Mouse (Mus musculus) small intestine, adult 2 months (tissue): ENCODE measurements around the gene Ccser1.

Experiments
- CTCF ChIP-seq: fragments of 200-500 bp; IDR thresholded peaks from 2 replicates; pipeline ENCODE4 v1.5.1; 2012; ENCODE audit warnings: low read depth, mild to moderate bottlenecking, control low read depth, inconsistent platforms, low read length, moderate library complexity, mixed read lengths; ENCODE audit not compliant: insufficient replicate concordance, insufficient read length; ENCODE audit errors: extremely low read depth
- POLR2A ChIP-seq: fragments of 200-500 bp; IDR thresholded peaks from 2 replicates; pipeline ENCODE4 v1.6.1; 2012; ENCODE audit warnings: low read depth, mild to moderate bottlenecking, control low read depth, inconsistent platforms, low read length, moderate library complexity

DNA sequence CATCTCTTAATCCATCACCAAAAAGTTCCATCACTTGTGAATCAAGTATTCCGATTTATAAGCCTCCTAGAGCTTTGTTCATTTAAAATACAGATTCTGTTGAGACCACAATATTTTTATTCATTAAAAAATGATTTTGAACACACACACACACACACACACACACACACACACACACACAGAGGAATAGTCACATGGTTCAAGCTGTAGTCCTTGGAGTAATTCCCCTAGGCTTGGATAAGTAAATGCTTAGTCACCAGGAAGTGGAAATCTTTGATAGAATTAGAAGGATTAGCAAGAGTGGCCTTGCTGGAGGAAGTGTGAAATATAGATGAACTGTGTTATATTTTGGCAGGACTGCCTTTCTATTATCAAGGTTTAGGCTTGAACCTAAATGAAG, 756.5 kb downstream of the Ccser1 start:
- TF ChIP-seq CTCF (no peak), POLR2A (no peak)
